Mouse (Mus musculus) embryonic fibroblast, embryonic 13.5 days (primary cell): ENCODE measurements around the gene Nsmce3. TPM values are rescaled to one million over a fixed set of nuclear protein-coding genes. Genes with fewer than 3 reads are reported as not detected.

ENCODE experiments used
- H3K27ac ChIP-seq: 2 replicates; pipeline ENCODE4 v1.5.1; 2012; ENCODE audit warnings: low read length, control low read depth, inconsistent platforms; ENCODE audit not compliant: insufficient read depth
- H3K4me1 ChIP-seq: 2 replicates; pipeline ENCODE4 v1.6.1; 2011; ENCODE audit warnings: low read length; ENCODE audit not compliant: control insufficient read depth, insufficient read depth
- H3K4me3 ChIP-seq: 2 replicates; pipeline ENCODE4 v1.5.1; 2011; ENCODE audit warnings: mild to moderate bottlenecking, control low read depth, low read length; ENCODE audit not compliant: insufficient read depth
- CTCF ChIP-seq: IDR thresholded peaks from 2 replicates; pipeline ENCODE4 v1.5.1; 2011; ENCODE audit warnings: mild to moderate bottlenecking, control low read depth, low read length, moderate library complexity, borderline replicate concordance; ENCODE audit not compliant: insufficient read depth
- POLR2A ChIP-seq: IDR thresholded peaks from 2 replicates; pipeline ENCODE4 v1.6.1; 2011; ENCODE audit warnings: low read depth, mild to moderate bottlenecking, control low read depth, low read length, moderate library complexity
- polyA plus RNA-seq: library from polyadenylated mRNA; stranded (reverse); fragments of >200 nt; gene quantifications from 2 replicates; pipeline ENCODE4 v1.2.4, GENCODE M21; 2011; ENCODE audit warnings: low read depth; ENCODE audit not compliant: missing spikeins, insufficient read length

Gene Nsmce3
- polyA plus RNA-seq, 1 experiment = 5.4 TPM

DNA sequence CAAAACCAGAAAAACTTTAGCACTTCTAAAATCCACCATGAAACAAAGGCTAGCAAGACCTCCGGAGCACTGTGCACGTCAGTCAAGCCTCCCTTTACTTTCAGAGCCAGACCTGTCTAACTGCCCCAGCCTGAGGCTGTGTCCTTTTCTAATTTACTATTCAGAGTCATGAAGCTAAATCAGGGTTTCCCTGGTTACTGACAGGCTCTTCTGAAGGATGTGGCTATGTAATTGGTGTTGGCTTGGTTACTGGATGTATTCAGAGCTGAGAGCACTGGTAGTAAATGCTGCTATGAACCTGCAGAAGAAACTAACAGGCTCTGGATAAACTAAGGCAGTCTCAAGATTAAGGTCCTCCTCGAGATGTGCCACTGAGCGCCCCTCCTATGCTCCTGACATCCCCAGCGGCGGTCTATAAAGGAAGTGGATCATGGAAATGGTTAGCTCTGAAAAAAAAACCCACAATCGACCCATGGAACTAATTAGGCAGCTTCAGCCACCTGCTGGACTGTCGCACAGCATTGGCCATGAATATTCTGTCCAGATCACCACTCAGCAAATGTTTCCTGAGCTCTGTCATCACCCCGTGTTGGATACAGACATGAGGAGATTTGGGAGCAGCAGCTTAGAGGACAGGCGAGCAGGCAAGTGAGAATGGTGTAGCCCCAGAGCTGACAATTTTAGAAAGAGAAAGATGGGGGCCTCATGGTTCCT is 31.7 kb downstream of the Nsmce3 start:
- TF ChIP-seq CTCF (no peak), POLR2A (no peak)
- Histone ChIP-seq H3K27ac (no peak overlapping the region), H3K4me1 (no peaks in the 10 kb centered on the region), H3K4me3 (no peak overlapping the region)

DNA sequence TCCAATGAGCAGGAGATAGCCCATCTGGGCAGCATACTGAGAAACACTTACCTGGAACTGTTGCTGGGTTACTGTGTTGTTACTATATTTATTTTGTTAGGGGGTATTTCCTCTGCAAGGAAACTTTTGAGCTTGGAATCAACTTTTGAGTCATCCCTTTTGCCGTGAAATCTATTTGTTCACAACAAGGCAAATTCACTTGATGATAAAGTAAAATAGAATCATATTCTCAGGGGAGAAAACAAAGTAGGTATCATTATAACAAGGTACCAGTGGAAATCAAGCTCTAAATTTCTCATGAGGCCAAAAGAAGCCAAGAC is 32.3 kb downstream of the Nsmce3 start:
- H3K27ac ChIP-seq = no peak overlapping the region

DNA sequence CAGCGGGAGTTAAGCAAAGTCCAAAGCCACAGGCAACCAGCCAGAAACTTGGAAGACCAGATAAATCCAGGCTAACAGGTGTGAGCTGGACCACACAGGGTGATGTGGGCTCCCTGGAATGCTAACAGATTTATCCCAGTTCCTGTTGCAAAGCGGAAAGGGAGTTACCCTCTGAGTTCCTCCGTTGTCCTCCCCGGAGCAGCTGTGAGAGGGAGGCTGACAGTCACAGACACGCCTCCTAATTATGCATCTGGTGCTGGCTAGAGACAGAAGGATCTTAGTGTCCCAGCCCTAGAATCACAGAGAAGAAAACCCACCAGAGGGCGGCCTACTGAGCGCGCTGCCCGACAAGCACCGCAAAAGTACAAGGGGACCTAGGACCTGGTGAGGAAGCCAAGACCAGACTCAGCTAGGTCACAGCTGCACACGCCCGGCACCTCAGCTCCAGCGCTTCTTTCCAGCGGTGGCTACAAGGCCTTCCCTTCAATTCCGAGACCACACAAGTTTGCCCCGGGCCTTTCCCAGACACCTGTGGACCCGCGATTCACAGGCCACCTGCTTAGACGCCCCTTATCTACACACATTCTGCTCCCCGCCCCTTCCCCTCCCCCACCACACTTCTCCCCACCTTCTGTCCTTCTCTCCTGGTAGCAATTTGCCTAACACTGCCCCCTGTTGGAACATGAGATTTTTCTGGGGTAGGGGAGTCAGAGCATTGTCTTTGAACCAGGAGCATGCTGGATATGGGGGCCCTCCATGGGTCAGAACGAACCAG is 32.8 kb downstream of the Nsmce3 start:
- Histone ChIP-seq H3K27ac (no peak overlapping the region), H3K4me1 (no peaks in the 10 kb centered on the region), H3K4me3 (no peak overlapping the region)
- TF ChIP-seq POLR2A (no peak), CTCF (no peak)

More for the DNA sequence above, 32.3 kb downstream of the Nsmce3 start:
- Histone ChIP-seq H3K4me3 (no peak overlapping the region), H3K4me1 (no peaks in the 10 kb centered on the region)
- TF ChIP-seq CTCF (no peak), POLR2A (no peak)

DNA sequence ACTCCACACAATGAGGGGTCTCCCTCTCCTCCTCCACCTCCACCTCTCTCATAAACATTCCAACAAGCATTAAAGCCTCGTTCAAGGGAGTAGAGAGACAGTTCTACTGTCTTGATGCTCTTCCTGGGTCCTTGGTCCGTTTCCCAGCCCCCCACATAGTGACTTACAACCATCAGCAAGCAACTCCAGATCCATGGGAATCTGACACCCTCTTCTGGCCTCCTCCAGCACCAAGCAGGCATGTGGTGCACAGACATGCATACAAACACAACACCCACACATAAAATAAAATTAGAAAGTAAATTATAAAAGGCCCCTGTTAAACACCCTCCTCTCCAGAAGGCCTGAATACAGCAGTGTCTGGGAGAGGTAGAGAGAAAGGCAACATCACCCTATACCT is 33.5 kb downstream of the Nsmce3 start:
- Histone ChIP-seq H3K27ac (no peak overlapping the region), H3K4me3 (no peak overlapping the region), H3K4me1 (no peaks in the 10 kb centered on the region)
- no peak for TF ChIP-seq CTCF
- TF ChIP-seq POLR2A = no peak

DNA sequence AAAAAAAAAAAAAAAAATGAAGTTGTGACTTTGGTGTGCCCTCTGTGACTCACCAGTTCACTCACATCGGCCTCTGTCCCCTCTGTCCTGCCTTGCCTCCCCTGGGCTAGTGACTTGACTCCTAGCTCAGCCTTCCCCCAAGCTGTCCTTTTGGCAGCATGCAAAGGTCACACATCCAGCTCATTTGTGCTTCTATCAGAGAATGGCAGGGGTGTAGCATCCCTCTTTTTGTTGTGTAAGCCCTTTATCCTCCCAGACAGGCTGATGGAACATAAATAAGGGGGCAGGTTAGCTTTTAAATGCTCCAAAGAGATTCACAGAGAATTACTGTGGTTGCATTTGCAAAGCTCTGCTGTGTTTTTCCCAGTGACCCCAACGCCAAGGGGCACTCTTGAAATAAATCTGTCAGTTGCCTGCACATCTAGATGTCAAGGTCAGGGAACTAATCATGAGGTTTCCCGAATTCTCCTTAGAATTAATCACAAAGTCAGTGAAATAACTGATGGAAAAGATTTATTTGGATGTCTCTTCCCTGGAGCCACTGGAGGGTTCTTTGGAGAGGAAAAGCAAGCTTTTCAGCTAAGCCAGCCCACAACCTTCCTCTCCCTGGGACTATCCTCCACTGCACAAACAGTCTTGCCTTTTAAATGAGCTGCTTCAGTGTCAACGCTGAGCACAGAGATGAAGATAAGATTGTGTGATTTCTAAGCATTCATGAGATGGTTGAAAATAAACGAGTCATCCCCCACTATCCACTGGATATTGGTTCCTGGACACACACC is 42.4 kb downstream of the Nsmce3 start:
- no peaks in the 10 kb centered on the region for H3K4me1 ChIP-seq
- TF ChIP-seq POLR2A (no peak), CTCF (no peak)
- no peak overlapping the region for H3K27ac ChIP-seq
- H3K4me3 ChIP-seq = no peak overlapping the region

DNA sequence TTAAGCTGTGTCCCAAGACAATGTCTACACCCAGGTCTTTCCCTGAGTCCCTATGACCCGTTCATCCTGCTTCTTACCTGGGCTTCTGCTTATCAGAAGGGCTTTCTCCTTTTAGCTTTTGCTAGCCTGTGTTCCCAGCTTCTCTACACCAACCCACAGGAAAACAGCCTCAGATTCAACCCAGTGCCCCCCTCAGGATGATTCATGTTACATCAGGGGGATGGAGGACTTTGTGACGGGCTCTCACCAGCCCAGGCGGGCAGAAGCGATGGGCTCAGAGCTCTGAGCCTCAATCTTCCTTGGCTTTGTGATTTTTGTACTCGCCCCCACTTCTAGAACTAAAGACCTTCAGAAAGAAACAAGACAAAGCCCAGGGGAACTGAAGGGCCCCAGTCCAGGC is 51.7 kb downstream of the Nsmce3 start:
- H3K4me1 ChIP-seq = no peaks in the 10 kb centered on the region
- no peak overlapping the region for H3K27ac ChIP-seq
- TF ChIP-seq POLR2A (no peak), CTCF (no peak)
- H3K4me3 ChIP-seq = no peak overlapping the region

DNA sequence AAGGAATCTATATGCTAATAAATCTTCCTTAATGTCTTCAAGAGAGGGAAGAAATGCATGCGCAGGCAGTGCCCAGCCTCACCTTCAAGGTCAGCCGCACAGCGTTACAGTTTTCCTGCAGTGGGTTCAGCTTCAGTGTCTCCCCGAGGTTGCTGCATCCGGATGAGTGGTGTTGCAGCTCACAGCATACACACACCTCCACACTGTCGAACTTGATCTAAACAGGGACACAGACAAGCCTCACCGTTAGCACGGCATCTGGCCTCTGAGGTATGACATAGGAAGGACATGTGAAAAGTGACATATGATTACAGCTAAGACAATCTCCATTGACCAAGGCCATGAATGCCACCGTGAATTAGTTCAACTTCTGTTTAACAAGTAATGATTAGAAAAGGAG is 53.1 kb downstream of the Nsmce3 start:
- no peak for TF ChIP-seq CTCF
- TF ChIP-seq POLR2A = no peak
- H3K4me1 ChIP-seq = no peaks in the 10 kb centered on the region
- no peak overlapping the region for H3K4me3 ChIP-seq
- H3K27ac ChIP-seq = no peak overlapping the region
